Mouse (Mus musculus) kidney, postnatal 0 days (tissue): Measurements from ENCODE around the gene Derl2. TPM values are rescaled to one million over a fixed set of nuclear protein-coding genes. Genes with fewer than 3 reads are reported as not detected.

Experiments used
- ATAC-seq: fragments of 200-750 bp; cut with Nextera tagmentation; replicated peaks from 2 replicates; pipeline ENCODE4 v1.8.0; 2017; ENCODE audit warnings: low read depth, moderate number of reproducible peaks, moderate TSS enrichment, moderate library complexity; ENCODE audit not compliant: low FRiP score
- DNase-seq: peaks from one replicate; pipeline ENCODE4 v3.0.0-alpha.2; 2016; ENCODE audit warnings: low spot score
- H3K27ac ChIP-seq: fragments of 300-500 bp; sonication (generic); 2 replicates; pipeline ENCODE4 v1.5.1; 2014; ENCODE audit warnings: mild to moderate bottlenecking
- H3K27me3 ChIP-seq: fragments of 300-500 bp; sonication (generic); 2 replicates; pipeline ENCODE4 v1.6.1; 2014; ENCODE audit warnings: low read length, mixed read lengths; ENCODE audit not compliant: insufficient read depth
- H3K36me3 ChIP-seq: fragments of 300-500 bp; sonication (generic); 2 replicates; pipeline ENCODE4 v1.6.1; 2014; ENCODE audit warnings: low read length, mixed read lengths; ENCODE audit not compliant: insufficient read depth
- H3K4me1 ChIP-seq: fragments of 300-500 bp; sonication (generic); replicated peaks from 2 replicates; pipeline ENCODE4 v1.6.1; 2014; ENCODE audit warnings: antibody characterized with exemption, low read length, mixed read lengths; ENCODE audit not compliant: insufficient read depth
- H3K4me2 ChIP-seq: fragments of 300-500 bp; sonication (generic); 2 replicates; pipeline ENCODE4 v1.6.1; 2014; ENCODE audit warnings: mild to moderate bottlenecking, low read length, moderate library complexity, mixed read lengths
- H3K4me3 ChIP-seq: fragments of 300-500 bp; sonication (generic); replicated peaks from 2 replicates; pipeline ENCODE4 v1.5.1; 2014; ENCODE audit warnings: low read depth, low read length
- H3K9ac ChIP-seq: fragments of 300-500 bp; sonication (generic); 2 replicates; pipeline ENCODE4 v1.6.1; 2014; ENCODE audit warnings: low read depth, low read length
- H3K9me3 ChIP-seq: fragments of 300-500 bp; sonication (generic); replicated peaks from 2 replicates; pipeline ENCODE4 v1.6.1; 2016; ENCODE audit warnings: low read length, inconsistent platforms, mixed read lengths
- CTCF ChIP-seq: IDR thresholded peaks from 2 replicates; pipeline ENCODE4 v1.5.1; 2016; ENCODE audit warnings: antibody characterized with exemption, low read depth, mild to moderate bottlenecking, moderate library complexity
- WGBS: fragments of 180-500 bp; shearing (Covaris S2); extraction: QIAGEN DNeasy Blood & Tissue Kit; methylation state at CpG from one replicate; pipeline ENCODE4 v1.1.7; 2014; 5-methylcytosine and 5-hydroxymethylcytosine counted together
- polyA plus RNA-seq: library from polyadenylated mRNA; unstranded; fragments of >200 nt; fragmentation: Nextera tagmentation; extraction: Ambion mirVana; gene quantifications from 2 replicates; pipeline ENCODE4 v1.2.1, GENCODE M21; 2015

The Derl2 gene
- polyA plus RNA-seq: 55.7 and 59.9 TPM in 2 replicates

- H3K4me1 ChIP-seq: peaks cover 11% of the 10 kb centered on the region; the same call in 1 of the 2 replicates
- ATAC-seq: peak; percentile 99
- peak; percentile 100 for DNase-seq
- H3K9ac ChIP-seq: peak within 1 kb of the TSS; percentile 83
- H3K27me3 ChIP-seq: no peaks in the 10 kb centered on the region
- no peaks in the 10 kb centered on the region for H3K36me3 ChIP-seq
- H3K4me2 ChIP-seq: peak within 1 kb of the TSS; percentile 87
- TF ChIP-seq CTCF: no peak
- peak within 1 kb of the TSS; percentile 86 for H3K27ac ChIP-seq
- peak within 1 kb of the TSS; percentile 86 for H3K4me3 ChIP-seq
- under 1% methylated on average over 65 of the region's 71 CpGs for WGBS
- no peaks in the 10 kb centered on the region for H3K9me3 ChIP-seq
These were observed at the start of gene Derl2, which contains the start of gene Mis12 for GRCm38 (mm10) chr11:71019201-71020068. TSS of gene Derl2 (minus strand) at chr11:71019841. TSS of gene Mis12 (plus strand) at chr11:71019611.

GRCm38 (mm10) chr11:71052554-71052953 lies 32.9 kb upstream of the Derl2 start:
- ATAC-seq (no peak), DNase-seq (peak; percentile 77)
- WGBS: 0% methylated on average over 1 of the region's 1 CpGs
- peak; percentile 70 for TF ChIP-seq CTCF
- Histone ChIP-seq H3K27me3 (no peaks in the 10 kb centered on the region), H3K9me3 (no peaks in the 10 kb centered on the region), H3K4me1 (no peaks in the 10 kb centered on the region), H3K27ac (no peak overlapping the region), H3K4me2 (no peak overlapping the region), H3K4me3 (no peak overlapping the region), H3K9ac (no peak overlapping the region), H3K36me3 (no peaks in the 10 kb centered on the region)

GRCm38 (mm10) chr11:71039526-71040298 lies 20.1 kb upstream of the Derl2 start:
- no peak for TF ChIP-seq CTCF
- H3K27ac ChIP-seq: no peak overlapping the region
- no peak for DNase-seq
- H3K27me3 ChIP-seq: no peaks in the 10 kb centered on the region
- ATAC-seq: no peak
- no peak overlapping the region for H3K9ac ChIP-seq
- no peaks in the 10 kb centered on the region for H3K36me3 ChIP-seq
- no peak overlapping the region for H3K4me2 ChIP-seq
- no peaks in the 10 kb centered on the region for H3K9me3 ChIP-seq
- no peak overlapping the region for H3K4me3 ChIP-seq
- H3K4me1 ChIP-seq: no peaks in the 10 kb centered on the region
- 100% methylated on average over 5 of the region's 5 CpGs for WGBS

- Histone ChIP-seq H3K4me1 (peaks cover 8% of the 10 kb centered on the region; the same call in 1 of the 2 replicates), H3K27ac (0 out of 2 replicates have a peak within 1 kb of the TSS, but pooled peaks have one; percentile 36), H3K4me2 (peak within 1 kb of the TSS; percentile 90), H3K4me3 (peak within 1 kb of the TSS; percentile 53), H3K36me3 (no peaks in the 10 kb centered on the region), H3K9me3 (no peaks in the 10 kb centered on the region), H3K27me3 (no peaks in the 10 kb centered on the region), H3K9ac (peak within 1 kb of the TSS; percentile 56; the same call in 1 of the 2 replicates)
- ATAC-seq (peak; percentile 92), DNase-seq (peak; percentile 81)
- WGBS: under 1% methylated on average over 31 of the region's 31 CpGs
- no peak for TF ChIP-seq CTCF
These were observed 13.6 kb upstream of the Derl2 start, which contains the start of gene 6330403K07Rik for GRCm38 (mm10) chr11:71033163-71033761. TSS of gene 6330403K07Rik (minus strand) at chr11:71033513.

GRCm38 (mm10) chr11:71032491-71033162 lies 13.0 kb upstream of the Derl2 start:
- WGBS: 6% methylated on average over 26 of the region's 26 CpGs
- H3K9ac ChIP-seq: peak overlapping the region; percentile 56; the same call in 1 of the 2 replicates
- H3K4me1 ChIP-seq: peaks cover 8% of the 10 kb centered on the region; the same call in 1 of the 2 replicates
- no peak for ATAC-seq
- no peaks in the 10 kb centered on the region for H3K27me3 ChIP-seq
- TF ChIP-seq CTCF: no peak
- H3K36me3 ChIP-seq: no peaks in the 10 kb centered on the region
- H3K27ac ChIP-seq: 0 out of 2 replicates have a peak overlapping the region, but pooled peaks have one; percentile 36
- H3K4me3 ChIP-seq: peak overlapping the region; percentile 53
- no peaks in the 10 kb centered on the region for H3K9me3 ChIP-seq
- peak; percentile 31 for DNase-seq
- H3K4me2 ChIP-seq: peak overlapping the region; percentile 90
